Mouse (Mus musculus) ES-E14 (cell line): ENCODE measurements around the gene Aars2.

Experiments used
- CHD2 ChIP-seq: IDR thresholded peaks from 2 replicates; pipeline ENCODE4 v1.6.1; 2014; ENCODE audit warnings: mild to moderate bottlenecking, low read depth, low read length, inconsistent platforms
- HCFC1 ChIP-seq: IDR thresholded peaks from 2 replicates; pipeline ENCODE4 v1.6.1; 2012; ENCODE audit warnings: low read length, inconsistent platforms, borderline replicate concordance; ENCODE audit not compliant: insufficient read depth
- ZC3H11A ChIP-seq: IDR thresholded peaks from 2 replicates; pipeline ENCODE4 v1.6.1; 2012; ENCODE audit warnings: low read depth, mild to moderate bottlenecking, inconsistent platforms, low read length, borderline replicate concordance
- ZNF384 ChIP-seq: IDR thresholded peaks from 2 replicates; pipeline ENCODE4 v1.6.1; 2012; ENCODE audit warnings: low read depth, low read length, inconsistent platforms

DNA sequence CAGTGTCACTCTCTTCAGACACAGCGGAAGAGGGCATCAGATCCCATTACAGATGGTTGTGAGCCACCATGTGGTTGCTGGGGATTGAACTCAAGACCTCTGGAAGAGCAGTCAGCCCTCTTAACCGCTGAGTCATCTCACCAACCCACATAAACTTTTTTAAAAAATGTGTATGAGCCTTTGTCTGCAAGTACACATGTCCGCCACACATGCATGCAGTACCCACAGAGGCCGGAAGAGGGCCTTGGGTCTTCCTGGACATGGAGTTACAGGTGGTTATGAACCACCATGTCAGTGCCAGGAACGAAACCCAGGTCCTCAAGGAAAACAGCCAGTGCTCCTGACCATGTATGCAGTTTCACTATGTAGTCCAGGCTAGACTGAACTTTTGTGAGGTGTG is 49.2 kb upstream of the Aars2 start:
- TF ChIP-seq ZNF384 (no peak), CHD2 (no peak), ZC3H11A (no peak), HCFC1 (0 out of 2 replicates have a peak, but pooled peaks have one; percentile 23)
